Mouse (Mus musculus) lung, postnatal 0 days (tissue): ENCODE measurements at regions not wholly inside any gene's neighbourhood (a gene's known extent, or its start where the extent isn't known, plus 50 kb on each side); places are given as distances from the start of the nearest gene placed in this dataset.

Source experiments
- ATAC-seq: fragments of 200-750 bp; cut with Nextera tagmentation; 2 replicates; pipeline ENCODE4 v1.8.0; 2017; ENCODE audit warnings: moderate library complexity
- DNase-seq: peaks from one replicate; pipeline ENCODE4 v3.0.0-alpha.2; 2016; ENCODE audit warnings: low spot score
- H3K27ac ChIP-seq: fragments of 300-500 bp; sonication (generic); 2 replicates; pipeline ENCODE4 v1.5.1; 2014; ENCODE audit warnings: antibody characterized with exemption, mild to moderate bottlenecking, low read length, mixed read lengths
- H3K27me3 ChIP-seq: fragments of 300-500 bp; sonication (generic); replicated peaks from 2 replicates; pipeline ENCODE4 v1.6.1; 2014; ENCODE audit warnings: low read length, mixed read lengths; ENCODE audit not compliant: insufficient read depth
- H3K36me3 ChIP-seq: fragments of 300-500 bp; sonication (generic); 2 replicates; pipeline ENCODE4 v1.6.1; 2014; ENCODE audit warnings: low read length, mixed read lengths; ENCODE audit not compliant: insufficient read depth
- H3K4me1 ChIP-seq: fragments of 300-500 bp; sonication (generic); 2 replicates; pipeline ENCODE4 v1.6.1; 2014; ENCODE audit warnings: antibody characterized with exemption, low read depth, low read length, mixed read lengths; ENCODE audit not compliant: insufficient read depth
- H3K4me2 ChIP-seq: fragments of 300-500 bp; sonication (generic); replicated peaks from 2 replicates; pipeline ENCODE4 v1.6.1; 2014; ENCODE audit warnings: low read depth, mild to moderate bottlenecking, low read length, moderate library complexity, mixed read lengths
- H3K4me3 ChIP-seq: fragments of 300-500 bp; sonication (generic); 2 replicates; pipeline ENCODE4 v1.5.1; 2014; ENCODE audit warnings: low read depth, low read length
- H3K9ac ChIP-seq: fragments of 300-500 bp; sonication (generic); replicated peaks from 2 replicates; pipeline ENCODE4 v1.6.1; 2014; ENCODE audit warnings: low read depth, mild to moderate bottlenecking
- H3K9me3 ChIP-seq: fragments of 300-500 bp; sonication (generic); 2 replicates; pipeline ENCODE4 v1.6.1; 2016; ENCODE audit warnings: low read length, mixed read lengths
- CTCF ChIP-seq: IDR thresholded peaks from 2 replicates; pipeline ENCODE4 v1.5.1; 2016; ENCODE audit warnings: antibody characterized with exemption, mild to moderate bottlenecking
- EP300 ChIP-seq: IDR thresholded peaks from 2 replicates; pipeline ENCODE4 v1.6.1; 2016; ENCODE audit warnings: antibody characterized with exemption, mild to moderate bottlenecking, control low read depth
- WGBS: fragments of 180-500 bp; shearing (Covaris S2); extraction: QIAGEN DNeasy Blood & Tissue Kit; methylation state at CpG from one replicate; pipeline ENCODE4 v1.1.7; 2014; 5-methylcytosine and 5-hydroxymethylcytosine counted together

GRCm38 (mm10) chr3:49686182-49686895 lies 70.8 kb downstream of the Pcdh18 start:
- 29% methylated on average over 4 of the region's 4 CpGs for WGBS
- Histone ChIP-seq H3K4me2 (no peak overlapping the region), H3K27me3 (no peaks in the 10 kb centered on the region), H3K36me3 (no peaks in the 10 kb centered on the region), H3K27ac (peak overlapping the region; percentile 29), H3K9ac (no peak overlapping the region), H3K9me3 (no peaks in the 10 kb centered on the region), H3K4me1 (no peaks in the 10 kb centered on the region), H3K4me3 (no peak overlapping the region)
- peak; percentile 93 for ATAC-seq
- peak; percentile 68 for DNase-seq
- no peak for TF ChIP-seq CTCF
- TF ChIP-seq EP300 = peak; percentile 99

DNA sequence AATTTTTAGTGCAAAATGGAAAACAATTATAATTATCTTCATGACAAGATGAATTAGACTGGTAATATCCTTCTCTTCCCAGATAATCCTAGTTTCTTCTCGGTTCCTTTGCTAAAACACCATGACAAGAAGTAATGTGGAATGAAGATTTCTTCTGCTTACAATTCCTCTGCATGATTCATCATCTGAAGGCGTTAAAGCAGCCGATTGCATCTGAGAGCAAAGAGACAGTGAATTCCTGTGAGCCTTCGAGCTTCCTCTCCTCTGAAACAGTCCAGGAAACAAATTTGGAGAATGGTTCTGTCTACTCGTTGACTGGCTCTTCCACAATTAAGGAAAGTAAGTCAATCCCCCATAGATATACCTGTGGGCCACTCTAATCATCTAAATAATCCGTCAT lies 82.2 kb downstream of the Pcdh18 start:
- TF ChIP-seq CTCF = no peak
- TF ChIP-seq EP300 = no peak
- Histone ChIP-seq H3K9ac (no peak overlapping the region), H3K4me3 (no peak overlapping the region), H3K4me2 (no peak overlapping the region), H3K36me3 (no peaks in the 10 kb centered on the region), H3K27ac (no peak overlapping the region), H3K4me1 (no peaks in the 10 kb centered on the region), H3K27me3 (no peaks in the 10 kb centered on the region), H3K9me3 (no peaks in the 10 kb centered on the region)
- ATAC-seq (no peak), DNase-seq (no peak)
- WGBS = 73% methylated on average over 6 of the region's 6 CpGs

DNA sequence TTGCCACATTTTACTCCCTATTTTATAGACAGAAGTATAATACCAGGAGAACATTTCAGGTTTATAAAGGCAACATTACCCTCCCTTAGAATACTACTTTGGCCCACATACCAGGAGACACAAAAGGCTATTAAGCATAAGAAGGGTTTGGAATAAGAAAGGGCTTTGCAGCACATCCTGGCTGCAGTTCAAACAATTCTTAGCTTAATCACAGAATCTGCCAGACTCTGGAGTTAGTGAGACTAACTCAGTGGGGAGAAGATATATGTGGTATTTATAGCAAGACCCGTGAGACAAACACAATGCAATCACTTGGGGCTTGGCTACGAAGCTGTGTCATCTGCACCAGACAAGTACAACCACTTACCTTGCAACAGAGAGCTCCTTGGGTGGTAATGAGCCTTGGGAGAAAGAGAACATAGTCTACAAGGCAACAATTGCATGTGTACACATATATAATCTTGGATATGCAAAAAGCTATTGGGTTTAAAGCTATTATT lies 84.4 kb downstream of the Pcdh18 start:
- ATAC-seq (no peak), DNase-seq (no peak)
- Histone ChIP-seq H3K4me3 (no peak overlapping the region), H3K36me3 (no peaks in the 10 kb centered on the region), H3K9me3 (no peaks in the 10 kb centered on the region), H3K4me2 (no peak overlapping the region), H3K4me1 (no peaks in the 10 kb centered on the region), H3K27me3 (no peaks in the 10 kb centered on the region), H3K9ac (no peak overlapping the region), H3K27ac (no peak overlapping the region)
- WGBS = 32% methylated on average over 2 of the region's 2 CpGs
- TF ChIP-seq EP300 = no peak
- TF ChIP-seq CTCF = no peak

DNA sequence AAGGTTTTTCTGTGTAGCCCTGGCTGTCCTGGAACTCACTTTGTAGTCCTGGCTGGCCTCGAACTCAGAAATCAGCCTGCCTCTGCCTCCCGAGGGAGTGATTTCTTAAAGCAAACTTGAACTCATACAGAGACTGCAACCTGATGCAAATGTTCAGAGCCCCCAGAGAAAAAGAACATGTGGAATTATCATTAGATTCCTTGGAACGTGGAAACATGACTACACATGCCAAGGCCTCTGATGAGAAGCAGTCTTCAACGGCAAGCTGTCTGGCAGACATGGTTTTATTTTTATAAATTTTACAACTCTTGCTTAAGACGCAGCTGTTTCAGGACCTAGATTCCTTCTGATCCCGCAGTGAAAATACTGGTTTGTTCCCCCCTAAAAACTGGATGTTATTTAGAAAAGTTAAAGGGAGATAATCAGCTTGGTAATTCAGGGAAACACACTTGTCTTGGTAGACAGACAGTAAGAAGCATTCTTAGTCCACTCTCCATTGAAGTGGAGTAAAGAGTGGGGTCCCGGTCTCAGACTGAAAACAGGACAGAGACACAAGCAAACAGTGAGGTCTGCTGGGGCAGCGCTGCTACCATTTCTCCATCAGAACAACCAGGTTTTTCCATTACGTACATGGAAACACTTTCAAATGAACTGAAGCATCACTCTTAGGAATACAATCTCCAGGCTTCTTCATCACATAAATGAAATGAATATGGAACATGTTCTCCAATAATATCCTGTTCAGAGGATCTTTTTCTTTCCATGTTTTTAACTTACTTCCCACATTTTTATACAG lies 89.4 kb downstream of the Pcdh18 start:
- Histone ChIP-seq H3K4me3 (no peak overlapping the region), H3K4me2 (no peak overlapping the region), H3K4me1 (no peaks in the 10 kb centered on the region), H3K27ac (no peak overlapping the region), H3K27me3 (no peaks in the 10 kb centered on the region), H3K36me3 (no peaks in the 10 kb centered on the region), H3K9ac (no peak overlapping the region), H3K9me3 (no peaks in the 10 kb centered on the region)
- 77% methylated on average over 9 of the region's 9 CpGs for WGBS
- ATAC-seq (no peak), DNase-seq (peak; percentile 12)
- TF ChIP-seq EP300 = no peak
- no peak for TF ChIP-seq CTCF

GRCm38 (mm10) chr3:49666516-49666915 lies 90.6 kb downstream of the Pcdh18 start:
- H3K4me1 ChIP-seq = no peaks in the 10 kb centered on the region
- ATAC-seq = no peak
- H3K27ac ChIP-seq = no peak overlapping the region
- WGBS = 84% methylated on average over 2 of the region's 2 CpGs
- H3K4me3 ChIP-seq = no peak overlapping the region
- no peaks in the 10 kb centered on the region for H3K9me3 ChIP-seq
- TF ChIP-seq EP300 = no peak
- no peak for TF ChIP-seq CTCF
- DNase-seq = no peak
- H3K9ac ChIP-seq = no peak overlapping the region
- H3K4me2 ChIP-seq = no peak overlapping the region
- no peaks in the 10 kb centered on the region for H3K36me3 ChIP-seq
- H3K27me3 ChIP-seq = no peaks in the 10 kb centered on the region

DNA sequence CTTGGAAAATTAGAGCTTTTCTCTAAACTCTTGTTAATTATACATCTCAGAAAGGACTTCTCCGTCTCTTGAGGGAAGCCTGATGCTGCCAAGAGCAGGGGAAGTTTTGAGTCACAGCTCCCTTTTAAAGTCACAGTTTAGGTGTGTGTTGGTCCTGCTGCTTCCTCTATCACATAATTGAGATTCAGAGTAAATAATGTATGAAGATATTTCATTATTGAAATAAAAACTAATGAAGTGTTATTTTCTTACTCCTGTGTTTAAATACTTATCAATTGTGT lies 108.3 kb downstream of the Pcdh18 start:
- Histone ChIP-seq H3K27ac (no peak overlapping the region), H3K27me3 (no peaks in the 10 kb centered on the region), H3K4me1 (no peaks in the 10 kb centered on the region), H3K9ac (no peak overlapping the region), H3K4me2 (no peak overlapping the region), H3K4me3 (no peak overlapping the region), H3K9me3 (no peaks in the 10 kb centered on the region), H3K36me3 (no peaks in the 10 kb centered on the region)
- TF ChIP-seq CTCF = no peak
- TF ChIP-seq EP300 = no peak
- ATAC-seq (no peak), DNase-seq (no peak)
- WGBS = 30% methylated on average over 1 of the region's 1 CpGs
